Mouse (Mus musculus): ENCODE measurements around the gene Zfp329. TPM values are rescaled to one million over a fixed set of nuclear protein-coding genes. Genes with fewer than 3 reads are reported as not detected.
"Not testable (repeated sequence)": the region's sequence is repeated elsewhere in the genome, so short reads cannot be mapped to it uniquely, and the experiment has no call there.

Zfp329 gene
- polyA plus RNA-seq (2021): 6.1 TPM

DNA sequence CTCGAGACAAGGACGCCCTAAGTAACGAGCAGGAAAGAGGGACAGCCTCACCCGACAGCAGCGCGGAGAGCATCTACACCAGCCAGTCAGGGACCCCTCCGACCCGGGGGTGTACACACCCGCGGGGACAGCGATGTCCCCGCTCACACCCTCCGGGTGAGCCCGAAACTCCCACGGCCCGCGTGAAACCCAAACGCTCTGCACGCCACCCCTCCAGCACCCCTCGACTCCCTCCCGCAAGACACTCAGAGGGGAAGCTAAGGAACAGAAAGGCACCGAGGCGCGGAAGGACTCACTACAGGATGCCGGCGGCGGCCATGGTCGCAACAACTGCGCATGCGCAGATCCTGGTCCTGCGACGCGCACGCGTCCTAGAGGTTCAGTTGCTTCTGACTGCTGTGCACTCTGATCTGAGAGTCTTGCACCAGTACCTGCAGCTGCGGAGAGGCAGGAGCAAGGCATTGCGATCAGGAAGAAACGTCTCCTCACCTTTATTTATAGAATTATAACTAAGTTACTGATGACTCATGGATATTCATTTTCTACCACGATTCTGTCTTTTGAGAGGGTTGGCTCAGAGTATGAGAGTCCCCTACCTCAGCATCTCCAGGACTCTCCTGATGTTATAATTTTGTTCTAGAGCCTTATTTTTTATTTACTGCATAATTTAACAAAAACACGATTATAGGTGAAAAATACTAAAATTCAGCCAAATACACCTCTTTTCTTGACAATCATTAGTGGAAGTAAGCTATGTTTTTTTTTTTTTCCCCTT, at the start of gene Zfp329:
Gene Zfp329, minus strand, starts transcription at position 338 of the 775 bp plus-strand sequence.
- CTCF ChIA-PET: no interaction called here
- POLR2A ChIA-PET: no interaction called here
- in situ Hi-C loops (cut with MboI; ENCODE audit: low pct_unique_long_range_greater_than_20kb): no loop called here
- no peak for TF ChIP-seq CTCF (IDR thresholded peaks at IDR 0.05)
- no peaks in the 10 kb centered on the region for H3K27me3 ChIP-seq
- DNase-seq (ENCODE audit: low read depth, low spot score) (peak; percentile 63), ATAC-seq (peak; percentile 96)

DNA sequence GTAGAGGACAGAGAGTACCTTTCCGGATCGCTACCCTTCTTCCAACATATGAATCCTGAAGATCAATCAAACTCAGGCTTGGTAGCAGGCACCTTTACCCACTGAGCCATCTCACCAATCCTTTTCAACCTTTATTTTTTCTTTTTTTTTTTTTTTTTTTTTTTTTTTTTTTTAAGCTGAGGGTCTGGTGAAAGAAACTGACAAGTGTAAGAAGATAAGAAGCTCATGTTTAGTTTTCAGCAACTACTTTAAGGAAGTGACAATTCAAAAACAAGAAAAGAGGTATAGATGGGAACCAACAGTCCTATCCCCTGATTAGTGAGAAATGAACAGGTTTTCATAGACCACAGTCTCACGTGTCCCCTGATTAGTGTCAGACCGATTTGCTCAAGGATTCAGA, 17.1 kb upstream of the Zfp329 start:
- DNase-seq (ENCODE audit: low read depth, low spot score): no peak
- peaks cover 4% of the 10 kb centered on the region for H3K27me3 ChIP-seq
- ATAC-seq: no peak
- in situ Hi-C loops (cut with MboI; ENCODE audit: low pct_unique_long_range_greater_than_20kb): loop anchor here (25.0 kb wide), 1 partner anchor 348 kb away; the partner anchor contains the start of gene Zfp606
- POLR2A ChIA-PET: no interaction called here
- CTCF ChIA-PET: interaction anchor here (1.2 kb wide), 1 partner anchor 13 kb away, joined by 3 read pairs; no protein-coding TSS in a partner anchor
- TF ChIP-seq CTCF (IDR thresholded peaks at IDR 0.05): no peak

DNA sequence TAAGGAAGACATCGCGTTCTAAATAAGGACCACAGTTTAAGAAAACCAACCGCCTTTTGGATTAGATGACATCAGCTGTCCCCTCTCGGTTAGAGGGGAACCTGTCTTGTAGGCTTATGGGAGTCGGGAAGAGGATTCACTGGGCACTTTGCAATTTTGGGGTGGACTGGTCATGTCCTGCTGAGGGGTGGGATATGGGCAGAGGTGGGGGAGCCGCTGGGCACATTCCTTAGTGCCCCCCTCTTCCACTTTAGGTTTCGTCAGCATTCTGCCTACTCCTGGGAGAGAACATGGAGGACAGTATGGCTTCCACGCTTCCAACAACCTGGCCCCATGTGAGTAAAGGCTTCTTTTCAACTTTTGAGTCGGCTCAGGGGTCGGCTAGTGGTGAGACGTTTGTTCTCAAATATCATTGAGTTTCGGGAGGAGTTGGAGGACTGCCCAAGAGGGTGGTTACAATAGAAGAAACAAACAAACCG, 16.6 kb upstream of the Zfp329 start:
- DNase-seq (ENCODE audit: low read depth, low spot score): no peak
- no peak for ATAC-seq
- H3K27me3 ChIP-seq: peaks cover 4% of the 10 kb centered on the region
- ChIA-PET CTCF (no interaction called here), POLR2A (no interaction called here)
- TF ChIP-seq CTCF (IDR thresholded peaks at IDR 0.05): no peak
- in situ Hi-C loops (cut with MboI; ENCODE audit: low pct_unique_long_range_greater_than_20kb): loop anchor here (25.0 kb wide), 1 partner anchor 348 kb away; the partner anchor contains the start of gene Zfp606

- in situ Hi-C loops (cut with MboI; ENCODE audit: low pct_unique_long_range_greater_than_20kb): loop anchor here (25.0 kb wide), 1 partner anchor 347 kb away; the partner anchor contains the start of gene Zfp606
- TF ChIP-seq CTCF (IDR thresholded peaks at IDR 0.05): no peak
- DNase-seq (ENCODE audit: low read depth, low spot score): peak; percentile 28
- CTCF ChIA-PET: interaction anchor here (0.5 kb wide), 1 partner anchor 590 kb away, joined by 3 read pairs; no protein-coding TSS in a partner anchor
- ATAC-seq: peak; percentile 92
- peaks cover 4% of the 10 kb centered on the region for H3K27me3 ChIP-seq
- POLR2A ChIA-PET: no interaction called here
Measured at GRCm38 (mm10) chr7:12834162-12835120, 15.8 kb upstream of the Zfp329 start, which contains the start of gene Zfp110. Zfp110 (plus strand) TSS chr7:12834761.

- DNase-seq (ENCODE audit: low read depth, low spot score) (no peak), ATAC-seq (no peak)
- in situ Hi-C loops (cut with MboI; ENCODE audit: low pct_unique_long_range_greater_than_20kb): no loop called here
- ChIA-PET CTCF (no interaction called here), POLR2A (no interaction called here)
- no peak for TF ChIP-seq CTCF (IDR thresholded peaks at IDR 0.05)
- no peaks in the 10 kb centered on the region for H3K27me3 ChIP-seq
Measured at GRCm38 (mm10) chr7:12815566-12815965, 3.1 kb downstream of the Zfp329 start.

DNA sequence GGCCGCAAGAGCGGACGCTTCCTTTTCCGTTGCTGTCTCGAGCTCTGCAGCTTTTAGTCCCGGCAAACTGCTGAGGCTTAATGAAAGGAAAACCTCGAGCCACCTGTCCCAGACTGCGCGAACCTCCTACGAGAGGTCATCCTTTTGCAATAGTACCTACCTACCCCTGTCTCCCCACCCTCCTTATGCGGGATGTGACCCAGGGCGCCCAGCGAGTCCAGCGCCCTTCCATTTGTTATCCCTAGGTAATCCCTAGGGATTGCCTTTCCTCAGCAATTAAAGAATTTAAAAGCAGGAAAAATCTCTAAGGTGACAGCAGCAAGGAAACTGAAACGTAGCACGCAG, 15.0 kb downstream of the Zfp329 start:
- ChIA-PET POLR2A (no interaction called here), CTCF (no interaction called here)
- no peaks in the 10 kb centered on the region for H3K27me3 ChIP-seq
- no peak for TF ChIP-seq CTCF (IDR thresholded peaks at IDR 0.05)
- ATAC-seq (no peak), DNase-seq (ENCODE audit: low read depth, low spot score) (no peak)
- in situ Hi-C loops (cut with MboI; ENCODE audit: low pct_unique_long_range_greater_than_20kb): no loop called here

- no peak for TF ChIP-seq CTCF (IDR thresholded peaks at IDR 0.05)
- in situ Hi-C loops (cut with MboI; ENCODE audit: low pct_unique_long_range_greater_than_20kb): no loop called here
- CTCF ChIA-PET: no interaction called here
- POLR2A ChIA-PET: no interaction called here
- DNase-seq (ENCODE audit: low read depth, low spot score) (no peak), ATAC-seq (no peak)
- no peaks in the 10 kb centered on the region for H3K27me3 ChIP-seq
Measured at GRCm38 (mm10) chr7:12802866-12803726, 15.6 kb downstream of the Zfp329 start, which contains the start of gene Zscan18. Zscan18 (minus strand) TSS chr7:12803635.

- ChIA-PET POLR2A (no interaction called here), CTCF (no interaction called here)
Measured at GRCm38 (mm10) chr7:12799554-12799953, 19.1 kb downstream of the Zfp329 start.

GRCm38 (mm10) chr7:12797971-12798370, 20.7 kb downstream of the Zfp329 start:
- ATAC-seq (no peak), DNase-seq (ENCODE audit: low read depth, low spot score) (no peak)
- ChIA-PET POLR2A (no interaction called here), CTCF (no interaction called here)
- no peaks in the 10 kb centered on the region for H3K27me3 ChIP-seq
- in situ Hi-C loops (cut with MboI; ENCODE audit: low pct_unique_long_range_greater_than_20kb): no loop called here
- no peak for TF ChIP-seq CTCF (IDR thresholded peaks at IDR 0.05)

More at GRCm38 (mm10) chr7:12799554-12799953, 19.1 kb downstream of the Zfp329 start:
- in situ Hi-C loops (cut with MboI; ENCODE audit: low pct_unique_long_range_greater_than_20kb): no loop called here
- ATAC-seq (no peak), DNase-seq (ENCODE audit: low read depth, low spot score) (no peak)
- H3K27me3 ChIP-seq: no peaks in the 10 kb centered on the region
- TF ChIP-seq CTCF (IDR thresholded peaks at IDR 0.05): no peak

DNA sequence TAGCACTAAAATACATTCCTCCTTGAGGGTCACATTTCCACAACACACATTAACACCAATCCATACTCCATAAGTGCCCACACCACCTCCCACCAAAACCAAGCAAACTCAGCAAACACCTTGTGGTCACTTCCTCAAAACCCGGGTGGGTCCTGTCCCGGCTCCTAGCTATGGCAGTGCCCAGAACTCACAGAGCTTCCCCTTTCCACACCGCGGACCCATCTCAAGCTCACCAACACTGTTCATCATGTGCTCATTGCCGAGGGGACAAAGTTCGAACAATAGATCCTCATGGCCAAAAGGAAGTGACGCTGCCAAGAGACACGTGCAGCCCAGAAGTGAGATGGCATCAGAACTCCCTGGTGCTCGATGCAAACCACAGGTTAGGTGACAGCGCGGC, 26.0 kb downstream of the Zfp329 start:
- POLR2A ChIA-PET; H3K27me3 ChIP-seq; DNase-seq (ENCODE audit: low read depth, low spot score); in situ Hi-C loops (cut with MboI; ENCODE audit: low pct_unique_long_range_greater_than_20kb); ATAC-seq; CTCF ChIA-PET: not testable (repeated sequence)

All from Patski (cell line).